Mouse (Mus musculus): ENCODE measurements around the gene Actr5.

- TF ChIP-seq POLR2A (IDR thresholded peaks at IDR 0.05; ENCODE audit: borderline replicate concordance, low read depth, low read length) = no peak
- TF ChIP-seq CTCF (IDR thresholded peaks at IDR 0.05; ENCODE audit: low read depth, low read length) = no peak
These were observed 44.8 kb downstream of the Actr5 start for GRCm38 (mm10) chr2:158669199-158670195.
